Mouse (Mus musculus): ENCODE data around the gene Lat2.
"Not testable (repeated sequence)": the region's sequence is repeated elsewhere in the genome, so short reads cannot be mapped to it uniquely, and the experiment has no call there.

- not testable (repeated sequence) for TF ChIP-seq POLR2A (IDR thresholded peaks at IDR 0.05; ENCODE audit: borderline replicate concordance, low read depth, low read length); CTCF (IDR thresholded peaks at IDR 0.05; ENCODE audit: low read depth, low read length)
Observed at GRCm38 (mm10) chr5:134648976-134649375, 34.2 kb upstream of the Lat2 start.

Measured in bone marrow macrophage, adult 2 months (primary cell).